Mouse (Mus musculus): ENCODE results near the gene Tm4sf20.

DNA sequence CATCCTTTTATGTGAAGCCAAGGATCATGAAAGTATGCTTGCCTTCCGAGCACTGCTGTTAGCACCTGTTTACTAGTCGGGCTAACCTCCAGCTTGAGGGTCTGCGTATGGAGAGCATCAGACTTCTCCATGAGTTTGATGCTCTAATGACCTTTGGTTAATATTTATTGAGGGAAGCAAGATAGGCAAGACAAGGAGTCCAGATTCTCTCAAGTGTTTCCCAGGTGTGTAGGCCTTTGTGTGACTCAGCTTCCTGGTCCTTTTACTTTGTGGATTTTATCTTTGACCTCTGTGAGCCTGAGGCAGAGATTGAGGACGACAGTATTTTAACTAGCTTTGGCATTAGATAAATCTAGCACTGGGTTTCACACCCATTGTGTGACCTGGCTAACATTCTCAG is 1.6 kb downstream of the Tm4sf20 start:
- TF ChIP-seq GATA1 (IDR thresholded peaks at IDR 0.05; ENCODE audit: borderline replicate concordance, low read length) = no peak
- TF ChIP-seq FLI1 (IDR thresholded peaks at IDR 0.05; ENCODE audit: low read length) = no peak

Data from megakaryocyte, embryonic 14.5 days (primary cell).